Mouse (Mus musculus): ENCODE measurements around the gene Aldh18a1. TPM values are rescaled to one million over a fixed set of nuclear protein-coding genes. Genes with fewer than 3 reads are reported as not detected.

Gene Aldh18a1
- total and polyA plus RNA-seq, 3 experiments: 101 to 193 (median 120) TPM

GRCm38 (mm10) chr19:40588847-40589529 is 725 bp upstream of the Aldh18a1 start (continued):
- TF ChIP-seq USF1 (IDR thresholded peaks at IDR 0.05; ENCODE audit: low read depth, low read length): no peak
- peak; percentile 94 for TF ChIP-seq CHD2 (IDR thresholded peaks at IDR 0.05; ENCODE audit: low read length)
- TF ChIP-seq SMC3 (IDR thresholded peaks at IDR 0.05; ENCODE audit: low read depth, low read length): peak; percentile 53
- 0 out of 2 replicates have a peak, but pooled peaks have one; percentile 18 for TF ChIP-seq UBTF (IDR thresholded peaks at IDR 0.05; ENCODE audit: low read depth, low read length)
- peak; percentile 45 for TF ChIP-seq RAD21 (IDR thresholded peaks at IDR 0.05; ENCODE audit: low read depth, low read length)
- peak; percentile 58; the same call in 1 of the 2 replicates for TF ChIP-seq IRF4 (IDR thresholded peaks at IDR 0.05; ENCODE audit: low read depth, low read length)
- TF ChIP-seq ZNF384 (IDR thresholded peaks at IDR 0.05; ENCODE audit: low read depth, low read length): peak; percentile 29
- peak; percentile 51; the same call in 1 of the 2 replicates for TF ChIP-seq HCFC1 (IDR thresholded peaks at IDR 0.05; ENCODE audit: low read depth, low read length)
- TF ChIP-seq PAX5 (IDR thresholded peaks at IDR 0.05; ENCODE audit: low read length): no peak
- TF ChIP-seq USF2 (conservative IDR thresholded peaks at IDR 0.05; ENCODE audit: low read depth, low read length): no peak
- peak; percentile 31; the same call in 1 of the 2 replicates for TF ChIP-seq JUND (conservative IDR thresholded peaks at IDR 0.05; ENCODE audit: low read depth, low read length)
- peak; percentile 87 for TF ChIP-seq ELF1 (IDR thresholded peaks at IDR 0.05; ENCODE audit: low read depth, low read length)

- H3K4me1 ChIP-seq (ENCODE audit: control insufficient read depth in 1 of 2, insufficient read depth in 2 of 2): peaks cover 7 to 39% of the 10 kb centered on the region in 2 experiments; a peak in 3 of 4 replicates
- dilution Hi-C loops (cut with MboI; ENCODE audit: extremely low pct_ligation_motif_present, extremely low pct_unique_long_range_greater_than_20kb, low sequenced_read_pairs): no loop called here
- peak overlapping the region; percentile 70 for H3K27ac ChIP-seq (ENCODE audit: insufficient read depth, low read depth)
- DNase-seq (ENCODE audit: extremely low read depth): peak; percentile 7
- in situ Hi-C loops (cut with MboI; ENCODE audit: low pct_ligation_motif_present, low pct_unique_long_range_greater_than_20kb, low sequenced_read_pairs): no loop called here
- H3K4me2 ChIP-seq (ENCODE audit: insufficient read depth, low read depth, poor library complexity, severe bottlenecking): peak overlapping the region; percentile 80
- H3K36me3 ChIP-seq (replicated peaks in 1 of 2; ENCODE audit: control insufficient read depth in 1 of 2, insufficient read depth in 1 of 2, low read length in 1 of 2): peaks cover 32 to 58% of the 10 kb centered on the region in 2 experiments
- H3K79me2 ChIP-seq (replicated peaks; ENCODE audit: control insufficient read depth, extremely low read depth, insufficient read depth, poor library complexity, severe bottlenecking): peaks cover 39% of the 10 kb centered on the region
- H3K27me3 ChIP-seq (replicated peaks): no peaks in the 10 kb centered on the region
- H3K9ac ChIP-seq (ENCODE audit: insufficient read depth, low read depth): peak overlapping the region; percentile 95
- H3K4me3 ChIP-seq (replicated peaks in 1 of 3; ENCODE audit: low read depth in 2 of 3, low read length in 2 of 3, poor library complexity in 1 of 3): peak overlapping the region; percentile 95 to 99 (median 96)
- TF ChIP-seq NRF1 (IDR thresholded peaks at IDR 0.05; ENCODE audit: low read depth, low read length) (no peak), UBTF (IDR thresholded peaks at IDR 0.05; ENCODE audit: low read depth, low read length) (no peak), USF1 (IDR thresholded peaks at IDR 0.05; ENCODE audit: low read depth, low read length) (no peak), ZNF384 (IDR thresholded peaks at IDR 0.05; ENCODE audit: low read depth, low read length) (no peak), ELF1 (IDR thresholded peaks at IDR 0.05; ENCODE audit: low read depth, low read length) (no peak), JUN (IDR thresholded peaks at IDR 0.05; ENCODE audit: insufficient read depth, low read depth, low read length) (no peak), SIN3A (IDR thresholded peaks at IDR 0.05; ENCODE audit: low read length) (peak; percentile 78), MXI1 (IDR thresholded peaks at IDR 0.05; ENCODE audit: low read depth, low read length) (no peak; the same call in 1 of the 2 replicates), SMC3 (IDR thresholded peaks at IDR 0.05; ENCODE audit: low read depth, low read length) (no peak), JUND (conservative IDR thresholded peaks at IDR 0.05; ENCODE audit: low read depth, low read length) (no peak), GABPA (IDR thresholded peaks at IDR 0.05; ENCODE audit: insufficient replicate concordance, low read depth, low read length) (no peak), MAX (IDR thresholded peaks at IDR 0.05; ENCODE audit: low read length) (0 out of 2 replicates have a peak, but pooled peaks have one; percentile 80)
- H3K9me3 ChIP-seq (replicated peaks; ENCODE audit: low read length): no peaks in the 10 kb centered on the region
Observed at GRCm38 (mm10) chr19:40587491-40588292, 571 bp downstream of the Aldh18a1 start.

All from CH12.LX (cell line).